Mouse (Mus musculus): Measurements from ENCODE around the gene Kxd1. TPM values are rescaled to one million over a fixed set of nuclear protein-coding genes. Genes with fewer than 3 reads are reported as not detected.

Kxd1 gene
- polyA plus RNA-seq, 1 experiment = 116 TPM

GRCm38 (mm10) chr8:70463306-70463705 is 64.5 kb downstream of the Kxd1 start:
- peaks cover 29% of the 10 kb centered on the region for H3K4me1 ChIP-seq (ENCODE audit: control insufficient read depth, insufficient read depth, insufficient read length, low read length)
- no peak overlapping the region for H3K27ac ChIP-seq (replicated peaks; ENCODE audit: low read depth, low read length)
- H3K4me3 ChIP-seq (ENCODE audit: insufficient read depth, low read depth, low read length) = no peak overlapping the region

GRCm38 (mm10) chr8:70462516-70462813 is 65.3 kb downstream of the Kxd1 start:
- Histone ChIP-seq H3K27ac (replicated peaks; ENCODE audit: low read depth, low read length) (no peak overlapping the region), H3K4me1 (ENCODE audit: control insufficient read depth, insufficient read depth, insufficient read length, low read length) (peaks cover 21% of the 10 kb centered on the region), H3K4me3 (ENCODE audit: insufficient read depth, low read depth, low read length) (no peak overlapping the region)

DNA sequence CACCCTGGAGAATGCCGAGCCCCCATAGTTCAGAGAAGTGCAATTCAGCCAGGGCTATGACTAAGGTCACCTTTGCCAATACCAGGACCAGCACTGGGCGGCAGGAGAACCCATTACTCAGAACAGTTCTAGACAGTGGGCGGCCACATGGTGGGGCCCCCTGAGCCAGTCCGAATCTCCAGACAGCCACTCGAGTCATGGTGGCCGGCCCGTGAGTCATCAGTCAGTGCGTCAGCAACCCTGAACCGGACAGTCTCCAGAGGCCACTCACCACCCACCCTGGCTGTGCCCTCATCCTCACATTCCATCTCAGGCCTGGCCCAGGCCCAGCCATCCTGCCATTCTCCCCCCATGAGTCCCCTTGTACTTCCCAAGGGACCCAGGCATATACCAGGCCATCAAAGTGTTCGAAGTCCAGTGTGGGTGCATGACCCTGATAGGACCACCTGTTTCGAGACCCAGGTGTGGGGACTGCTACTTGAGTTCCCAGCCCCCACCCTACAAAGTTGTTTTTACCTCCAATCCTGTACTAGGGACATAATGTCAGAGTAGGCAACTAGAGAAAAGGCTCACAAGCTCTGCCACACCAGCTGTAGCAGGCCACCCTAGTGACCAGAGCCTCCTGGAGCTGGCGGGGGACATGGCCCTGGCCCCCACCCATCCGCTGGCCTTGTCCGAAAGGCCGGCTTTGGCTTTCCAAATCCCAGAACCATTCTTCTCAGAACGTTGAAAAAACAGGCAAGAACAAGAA is 65.8 kb downstream of the Kxd1 start:
- H3K27ac ChIP-seq (replicated peaks; ENCODE audit: low read depth, low read length) = peak overlapping the region; percentile 12; the same call in 1 of the 2 replicates

DNA sequence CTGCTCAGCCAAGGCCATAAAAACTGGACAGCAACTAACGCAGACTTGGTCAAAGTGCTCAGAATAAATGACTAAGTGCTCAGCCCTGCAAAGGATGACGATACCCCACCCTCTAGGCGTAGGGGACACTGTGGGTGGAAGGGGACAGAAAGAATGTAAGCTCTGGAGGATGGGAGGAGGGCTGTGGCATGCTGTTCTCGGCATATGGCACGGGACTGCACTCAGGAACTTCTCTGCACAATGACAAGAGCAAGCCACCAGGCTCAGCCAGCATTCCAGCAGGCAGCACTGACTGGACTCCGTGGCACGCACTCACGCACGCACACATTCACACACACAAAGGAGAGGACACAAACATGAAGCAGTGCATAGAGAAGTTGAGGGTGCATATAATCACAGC is 67.2 kb downstream of the Kxd1 start:
- no peak overlapping the region for H3K27ac ChIP-seq (replicated peaks; ENCODE audit: low read depth, low read length)
- H3K4me1 ChIP-seq (ENCODE audit: control insufficient read depth, insufficient read depth, insufficient read length, low read length) = peaks cover 4% of the 10 kb centered on the region
- no peak overlapping the region for H3K4me3 ChIP-seq (ENCODE audit: insufficient read depth, low read depth, low read length)

More for the DNA sequence above, 65.8 kb downstream of the Kxd1 start:
- Histone ChIP-seq H3K4me1 (ENCODE audit: control insufficient read depth, insufficient read depth, insufficient read length, low read length) (peaks cover 15% of the 10 kb centered on the region), H3K4me3 (ENCODE audit: insufficient read depth, low read depth, low read length) (no peak overlapping the region)

DNA sequence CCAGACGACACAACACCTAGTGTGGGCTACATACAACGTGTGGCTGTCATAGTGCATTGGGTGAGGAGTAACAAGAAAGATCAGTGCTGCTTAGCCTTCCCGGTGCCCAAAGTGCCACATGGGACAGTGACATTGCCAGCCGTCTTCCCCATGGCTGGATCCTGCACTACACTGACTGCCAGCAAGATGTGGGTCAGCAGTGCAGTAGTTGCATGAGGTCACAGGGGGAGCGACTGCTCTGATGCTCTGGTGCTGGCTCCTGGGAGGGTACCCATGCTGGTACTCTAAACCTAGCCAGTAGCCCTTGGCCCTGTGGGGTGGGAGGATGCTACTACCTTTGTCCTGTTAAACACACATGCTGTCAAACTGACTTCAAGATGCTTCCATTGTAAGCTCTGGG is 67.6 kb downstream of the Kxd1 start:
- H3K27ac ChIP-seq (replicated peaks; ENCODE audit: low read depth, low read length) = no peak overlapping the region
- H3K4me1 ChIP-seq (ENCODE audit: control insufficient read depth, insufficient read depth, insufficient read length, low read length) = peaks cover 6% of the 10 kb centered on the region
- no peak overlapping the region for H3K4me3 ChIP-seq (ENCODE audit: insufficient read depth, low read depth, low read length)

DNA sequence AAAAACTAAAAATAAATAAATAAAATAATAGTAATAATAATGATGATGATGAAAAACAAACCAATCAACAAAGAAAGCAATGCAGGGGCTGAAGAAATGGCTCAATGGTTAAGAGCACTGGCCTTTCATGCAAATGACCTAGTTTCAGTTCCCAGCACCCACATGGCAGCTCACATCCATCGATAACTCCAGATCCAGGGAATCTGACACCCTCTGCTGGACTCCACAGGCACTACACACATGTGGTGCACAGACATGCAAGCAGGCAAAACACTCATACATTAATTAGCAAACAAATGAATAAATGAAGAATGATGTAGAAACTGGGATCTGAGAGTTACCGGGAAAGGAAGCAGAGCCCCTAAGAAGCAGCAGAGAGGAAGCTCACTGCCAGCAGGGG is 68.1 kb downstream of the Kxd1 start:
- Histone ChIP-seq H3K27ac (replicated peaks; ENCODE audit: low read depth, low read length) (no peak overlapping the region), H3K4me3 (ENCODE audit: insufficient read depth, low read depth, low read length) (no peak overlapping the region), H3K4me1 (ENCODE audit: control insufficient read depth, insufficient read depth, insufficient read length, low read length) (peaks cover 9% of the 10 kb centered on the region)

DNA sequence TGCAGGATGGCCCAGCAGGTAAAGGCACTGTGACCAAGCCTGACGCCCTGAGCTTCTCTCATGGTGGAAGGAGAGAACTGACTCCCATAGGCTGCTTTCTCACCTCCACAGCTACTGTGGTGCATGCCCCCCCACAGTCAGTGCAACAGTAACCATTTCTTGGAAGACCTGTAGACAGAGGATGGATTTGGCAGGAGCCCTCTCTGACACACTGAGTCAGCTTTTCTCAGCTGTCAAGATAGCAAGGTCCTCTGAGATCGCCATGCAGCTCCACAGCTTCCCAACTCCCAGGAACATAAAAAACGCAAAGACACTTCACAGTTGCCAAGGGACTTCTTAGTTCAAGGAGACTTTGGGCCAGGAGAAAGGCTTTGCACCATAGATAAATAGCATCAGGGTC is 69.3 kb downstream of the Kxd1 start:
- no peak overlapping the region for H3K27ac ChIP-seq (replicated peaks; ENCODE audit: low read depth, low read length)
- no peak overlapping the region for H3K4me3 ChIP-seq (ENCODE audit: insufficient read depth, low read depth, low read length)
- H3K4me1 ChIP-seq (ENCODE audit: control insufficient read depth, insufficient read depth, insufficient read length, low read length) = peaks cover 14% of the 10 kb centered on the region

Other genes with a start within 250 kb of the Kxd1 start
- gene Homer3, start 245.1 kb downstream of the Kxd1 start, polyA plus RNA-seq (2012; ENCODE audit: insufficient read depth, insufficient read length, missing spikeins) = 2.8 and 4.5 TPM in 2 replicates
- 14.1 and 18.1 TPM in 2 replicates for gene Ddx49, start 225.5 kb downstream of the Kxd1 start, polyA plus RNA-seq (2012; ENCODE audit: insufficient read depth, insufficient read length, missing spikeins)
- gene Cope, start 225.4 kb downstream of the Kxd1 start, polyA plus RNA-seq (2012; ENCODE audit: insufficient read depth, insufficient read length, missing spikeins) = 158 and 198 TPM in 2 replicates
- gene Cers1, start 212.2 kb downstream of the Kxd1 start, polyA plus RNA-seq (2012; ENCODE audit: insufficient read depth, insufficient read length, missing spikeins) = not detected in 2 replicates
- gene Gdf1, start 198.1 kb downstream of the Kxd1 start, polyA plus RNA-seq (2012; ENCODE audit: insufficient read depth, insufficient read length, missing spikeins) = not detected in 2 replicates
- gene Upf1, start 174.7 kb downstream of the Kxd1 start, polyA plus RNA-seq (2012; ENCODE audit: insufficient read depth, insufficient read length, missing spikeins) = 11.7 and 20.8 TPM in 2 replicates
- gene Comp, start 154.4 kb downstream of the Kxd1 start, polyA plus RNA-seq (2012; ENCODE audit: insufficient read depth, insufficient read length, missing spikeins) = not detected in 2 replicates
- 3.0 and 4.5 TPM in 2 replicates for gene Crtc1, start 88.4 kb downstream of the Kxd1 start, polyA plus RNA-seq (2012; ENCODE audit: insufficient read depth, insufficient read length, missing spikeins)
- 9.3 and 9.5 TPM in 2 replicates for gene Klhl26, start 51.0 kb downstream of the Kxd1 start, polyA plus RNA-seq (2012; ENCODE audit: insufficient read depth, insufficient read length, missing spikeins)
- gene Tmem59l, start 40.6 kb downstream of the Kxd1 start, polyA plus RNA-seq (2012; ENCODE audit: insufficient read depth, insufficient read length, missing spikeins) = not detected in 2 replicates
- gene Crlf1, start 34.8 kb downstream of the Kxd1 start, polyA plus RNA-seq (2012; ENCODE audit: insufficient read depth, insufficient read length, missing spikeins) = 1.3 TPM in 1 of 2 replicates, not detected in the other
- 191 and 207 TPM in 2 replicates for gene Rex1bd, start 21.2 kb downstream of the Kxd1 start, polyA plus RNA-seq (2012; ENCODE audit: insufficient read depth, insufficient read length, missing spikeins)
- gene Uba52, start 17.2 kb downstream of the Kxd1 start, polyA plus RNA-seq (2012; ENCODE audit: insufficient read depth, insufficient read length, missing spikeins) = 977 and 1,552 TPM in 2 replicates
- 90.9 and 113 TPM in 2 replicates for gene Fkbp8, start 232 bp downstream of the Kxd1 start, polyA plus RNA-seq (2012; ENCODE audit: insufficient read depth, insufficient read length, missing spikeins)
- gene Ell, start 11.5 kb upstream of the Kxd1 start, polyA plus RNA-seq (2012; ENCODE audit: insufficient read depth, insufficient read length, missing spikeins) = 7.3 and 9.1 TPM in 2 replicates
- gene Isyna1, start 66.4 kb upstream of the Kxd1 start, polyA plus RNA-seq (2012; ENCODE audit: insufficient read depth, insufficient read length, missing spikeins) = 7.7 and 17.4 TPM in 2 replicates
- gene Ssbp4, start 80.9 kb upstream of the Kxd1 start, polyA plus RNA-seq (2012; ENCODE audit: insufficient read depth, insufficient read length, missing spikeins) = 29.6 and 45.0 TPM in 2 replicates
- 2.0 TPM in 2 replicates for gene Lrrc25, start 88.2 kb upstream of the Kxd1 start, polyA plus RNA-seq (2012; ENCODE audit: insufficient read depth, insufficient read length, missing spikeins)
- 1.7 TPM in 2 replicates for gene Gdf15, start 104.5 kb upstream of the Kxd1 start, polyA plus RNA-seq (2012; ENCODE audit: insufficient read depth, insufficient read length, missing spikeins)
- gene Pgpep1, start 132.4 kb upstream of the Kxd1 start, polyA plus RNA-seq (2012; ENCODE audit: insufficient read depth, insufficient read length, missing spikeins) = 31.0 and 37.7 TPM in 2 replicates
- gene Lsm4, start 145.3 kb upstream of the Kxd1 start, polyA plus RNA-seq (2012; ENCODE audit: insufficient read depth, insufficient read length, missing spikeins) = 89.4 and 121 TPM in 2 replicates
- gene Jund, start 171.0 kb upstream of the Kxd1 start, polyA plus RNA-seq (2012; ENCODE audit: insufficient read depth, insufficient read length, missing spikeins) = 106 and 111 TPM in 2 replicates
- gene Iqcn, start 175.5 kb upstream of the Kxd1 start, polyA plus RNA-seq (2012; ENCODE audit: insufficient read depth, insufficient read length, missing spikeins) = not detected in 2 replicates
- not detected in 2 replicates for gene Gm3336, start 190.6 kb upstream of the Kxd1 start, polyA plus RNA-seq (2012; ENCODE audit: insufficient read depth, insufficient read length, missing spikeins)
- gene Pde4c, start 195.8 kb upstream of the Kxd1 start, polyA plus RNA-seq (2012; ENCODE audit: insufficient read depth, insufficient read length, missing spikeins) = 0.36 and 1.7 TPM in 2 replicates
- gene Rab3a, start 226.7 kb upstream of the Kxd1 start, polyA plus RNA-seq (2012; ENCODE audit: insufficient read depth, insufficient read length, missing spikeins) = 18.1 and 21.3 TPM in 2 replicates
- 74.5 and 79.8 TPM in 2 replicates for gene Mpv17l2, start 233.0 kb upstream of the Kxd1 start, polyA plus RNA-seq (2012; ENCODE audit: insufficient read depth, insufficient read length, missing spikeins)
- gene Pik3r2, start 248.8 kb upstream of the Kxd1 start, polyA plus RNA-seq (2012; ENCODE audit: insufficient read depth, insufficient read length, missing spikeins) = 9.8 and 11.3 TPM in 2 replicates